Mouse (Mus musculus) small intestine, adult 2 months (tissue): ENCODE data around the gene Kcnk2. TPM values are rescaled to one million over a fixed set of nuclear protein-coding genes. Genes with fewer than 3 reads are reported as not detected.
"Not testable (repeated sequence)": the region's sequence is repeated elsewhere in the genome, so short reads cannot be mapped to it uniquely, and the experiment has no call there.

Source experiments
- H3K27ac ChIP-seq: fragments of 200-500 bp; 2 replicates; pipeline ENCODE4 v1.5.1; 2012; ENCODE audit warnings: low read depth, low read length, control low read depth, inconsistent platforms; ENCODE audit not compliant: insufficient read depth
- H3K27me3 ChIP-seq: fragments of 200-500 bp; 2 replicates; pipeline ENCODE4 v1.6.1; 2012; ENCODE audit warnings: mild to moderate bottlenecking, moderate library complexity, low read length, inconsistent platforms; ENCODE audit not compliant: control insufficient read depth, insufficient read depth
- H3K36me3 ChIP-seq: fragments of 200-500 bp; 2 replicates; pipeline ENCODE4 v1.6.1; 2012; ENCODE audit warnings: mild to moderate bottlenecking, low read length, control low read depth, inconsistent platforms; ENCODE audit not compliant: control insufficient read depth, insufficient read depth
- H3K4me1 ChIP-seq: fragments of 200-500 bp; 2 replicates; pipeline ENCODE4 v1.6.1; 2012; ENCODE audit warnings: low read length, inconsistent platforms, mixed read lengths; ENCODE audit not compliant: control insufficient read depth, insufficient read depth, insufficient read length
- H3K4me3 ChIP-seq: fragments of 200-500 bp; 2 replicates; pipeline ENCODE4 v1.5.1; 2012; ENCODE audit warnings: low read depth, mild to moderate bottlenecking, control low read depth, inconsistent platforms, low read length, moderate library complexity
- CTCF ChIP-seq: fragments of 200-500 bp; IDR thresholded peaks from 2 replicates; pipeline ENCODE4 v1.5.1; 2012; ENCODE audit warnings: low read depth, mild to moderate bottlenecking, control low read depth, inconsistent platforms, low read length, moderate library complexity, mixed read lengths; ENCODE audit not compliant: insufficient replicate concordance, insufficient read length; ENCODE audit errors: extremely low read depth
- POLR2A ChIP-seq: fragments of 200-500 bp; IDR thresholded peaks from 2 replicates; pipeline ENCODE4 v1.6.1; 2012; ENCODE audit warnings: low read depth, mild to moderate bottlenecking, control low read depth, inconsistent platforms, low read length, moderate library complexity
- WGBS: fragments of 180-500 bp; shearing (Covaris S2); methylation state at CpG from one replicate; pipeline ENCODE4 v1.1.7; 2018; 5-methylcytosine and 5-hydroxymethylcytosine counted together
- polyA plus RNA-seq: library from polyadenylated mRNA; depleted of rRNA; stranded (reverse); fragments of >200 nt; gene quantifications from 2 replicates; pipeline ENCODE4 v1.2.3, GENCODE M21; 2012

The Kcnk2 gene
- polyA plus RNA-seq, 1 experiment = 1.6 TPM

- TF ChIP-seq POLR2A (no peak), CTCF (no peak)
- WGBS = 62% methylated on average over 3 of the region's 3 CpGs
- no peak overlapping the region for H3K4me3 ChIP-seq
These were observed 148.9 kb downstream of the Kcnk2 start for GRCm38 (mm10) chr1:189253207-189253606.

GRCm38 (mm10) chr1:189243206-189243605 is 158.9 kb downstream of the Kcnk2 start:
- not testable (repeated sequence) for H3K4me3 ChIP-seq, H3K36me3 ChIP-seq, H3K27me3 ChIP-seq, H3K4me1 ChIP-seq, H3K27ac ChIP-seq
- 74% methylated on average over 2 of the region's 2 CpGs for WGBS

More at GRCm38 (mm10) chr1:189253207-189253606, 148.9 kb downstream of the Kcnk2 start:
- H3K36me3 ChIP-seq = no peaks in the 10 kb centered on the region
- H3K4me1 ChIP-seq = no peaks in the 10 kb centered on the region
- H3K27ac ChIP-seq = no peak overlapping the region
- no peaks in the 10 kb centered on the region for H3K27me3 ChIP-seq

GRCm38 (mm10) chr1:189235261-189235660 is 166.8 kb downstream of the Kcnk2 start:
- Histone ChIP-seq H3K27ac (no peak overlapping the region), H3K4me1 (no peaks in the 10 kb centered on the region), H3K27me3 (no peaks in the 10 kb centered on the region), H3K36me3 (no peaks in the 10 kb centered on the region), H3K4me3 (no peak overlapping the region)
- TF ChIP-seq POLR2A (no peak), CTCF (no peak)
- 67% methylated on average over 5 of the region's 5 CpGs for WGBS

- Histone ChIP-seq H3K27me3 (no peaks in the 10 kb centered on the region), H3K4me3 (no peak overlapping the region), H3K36me3 (no peaks in the 10 kb centered on the region), H3K4me1 (no peaks in the 10 kb centered on the region), H3K27ac (no peak overlapping the region)
- 69% methylated on average over 6 of the region's 6 CpGs for WGBS
- TF ChIP-seq CTCF (no peak), POLR2A (no peak)
These were observed 169.2 kb downstream of the Kcnk2 start for GRCm38 (mm10) chr1:189232829-189233228.

GRCm38 (mm10) chr1:189228222-189229084 is 173.6 kb downstream of the Kcnk2 start:
- H3K27ac ChIP-seq = no peak overlapping the region
- no peak for TF ChIP-seq POLR2A
- H3K4me1 ChIP-seq = no peaks in the 10 kb centered on the region
- no peaks in the 10 kb centered on the region for H3K36me3 ChIP-seq
- no peak overlapping the region for H3K4me3 ChIP-seq
- no peaks in the 10 kb centered on the region; the same call in 1 of the 2 replicates for H3K27me3 ChIP-seq
- 73% methylated on average over 19 of the region's 19 CpGs for WGBS

GRCm38 (mm10) chr1:189227479-189227878 is 174.6 kb downstream of the Kcnk2 start:
- no peaks in the 10 kb centered on the region for H3K4me1 ChIP-seq
- H3K27me3 ChIP-seq = no peaks in the 10 kb centered on the region; the same call in 1 of the 2 replicates
- TF ChIP-seq POLR2A (no peak), CTCF (no peak)
- 81% methylated on average over 4 of the region's 4 CpGs for WGBS
- no peak overlapping the region for H3K4me3 ChIP-seq
- H3K36me3 ChIP-seq = no peaks in the 10 kb centered on the region
- H3K27ac ChIP-seq = no peak overlapping the region

- H3K4me3 ChIP-seq = no peak overlapping the region
- no peaks in the 10 kb centered on the region for H3K27me3 ChIP-seq
- no peaks in the 10 kb centered on the region for H3K36me3 ChIP-seq
- no peak overlapping the region for H3K27ac ChIP-seq
- no peak for TF ChIP-seq POLR2A
- TF ChIP-seq CTCF = no peak
- no peaks in the 10 kb centered on the region for H3K4me1 ChIP-seq
- 74% methylated on average over 10 of the region's 10 CpGs for WGBS
These were observed 183.0 kb downstream of the Kcnk2 start for GRCm38 (mm10) chr1:189219051-189219450.
